Mouse (Mus musculus): Measurements from ENCODE around the gene Usp22.

DNA sequence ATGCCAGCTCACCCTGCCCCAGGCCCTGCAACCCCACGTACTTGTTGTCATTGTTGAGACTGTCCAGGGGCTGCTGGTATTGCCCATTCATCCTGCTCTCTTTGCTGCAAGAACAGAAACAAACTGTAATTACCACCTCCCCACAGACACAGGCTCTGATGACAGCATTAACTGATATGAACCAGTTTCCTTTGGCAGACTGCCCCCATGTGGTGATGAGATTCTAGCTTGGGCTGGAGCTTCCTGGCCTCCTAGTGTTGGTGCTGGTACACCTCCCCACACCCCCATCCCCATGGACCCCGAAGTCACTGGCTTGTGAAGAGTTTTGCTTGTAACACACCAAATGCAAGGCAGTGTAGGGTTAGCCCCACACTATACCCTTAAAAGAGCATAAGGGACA lies 19.1 kb downstream of the Usp22 start:
- no peak for TF ChIP-seq EP300 (IDR thresholded peaks at IDR 0.05; ENCODE audit: low read depth)
- TF ChIP-seq CTCF (IDR thresholded peaks at IDR 0.05; ENCODE audit: low read depth), result peak; percentile 67
